Mouse (Mus musculus) forebrain, postnatal 0 days (tissue): ENCODE results near the gene Angel2. TPM values are rescaled to one million over a fixed set of nuclear protein-coding genes. Genes with fewer than 3 reads are reported as not detected.

Experiments
- ATAC-seq: fragments of 200-750 bp; cut with Nextera tagmentation; 2 replicates; pipeline ENCODE4 v1.8.0; 2017; ENCODE audit warnings: mild to moderate bottlenecking, moderate library complexity
- DNase-seq: peaks from one replicate; pipeline ENCODE4 v3.0.0-alpha.2; 2015
- H3K27ac ChIP-seq: fragments of 300-500 bp; sonication (generic); 2 replicates; pipeline ENCODE4 v1.5.1; 2014; ENCODE audit warnings: low read depth, mild to moderate bottlenecking, antibody characterized with exemption, low read length, moderate library complexity, mixed read lengths
- H3K27me3 ChIP-seq: fragments of 300-500 bp; sonication (generic); 2 replicates; pipeline ENCODE4 v1.6.1; 2014; ENCODE audit warnings: mild to moderate bottlenecking, low read length, mixed read lengths; ENCODE audit not compliant: insufficient read depth
- H3K36me3 ChIP-seq: fragments of 300-500 bp; sonication (generic); 2 replicates; pipeline ENCODE4 v1.6.1; 2014; ENCODE audit warnings: mild to moderate bottlenecking, moderate library complexity; ENCODE audit not compliant: insufficient read depth
- H3K4me1 ChIP-seq: fragments of 300-500 bp; sonication (generic); 2 replicates; pipeline ENCODE4 v1.6.1; 2014; ENCODE audit warnings: antibody characterized with exemption; ENCODE audit not compliant: insufficient read depth
- H3K4me2 ChIP-seq: fragments of 300-500 bp; sonication (generic); 2 replicates; pipeline ENCODE4 v1.6.1; 2014; ENCODE audit warnings: low read depth, mild to moderate bottlenecking, moderate library complexity
- H3K4me3 ChIP-seq: fragments of 300-500 bp; sonication (generic); 2 replicates; pipeline ENCODE4 v1.5.1; 2014; ENCODE audit warnings: low read depth, low read length, mixed read lengths
- H3K9ac ChIP-seq: fragments of 300-500 bp; sonication (generic); 2 replicates; pipeline ENCODE4 v1.6.1; 2014; ENCODE audit warnings: mild to moderate bottlenecking
- H3K9me3 ChIP-seq: fragments of 300-500 bp; sonication (generic); 2 replicates; pipeline ENCODE4 v1.6.1; 2016; ENCODE audit warnings: low read length
- CTCF ChIP-seq: sonication (generic); IDR thresholded peaks from 2 replicates; pipeline ENCODE4 v1.5.1; 2016; ENCODE audit warnings: antibody characterized with exemption, control low read depth, low read depth
- WGBS: fragments of 180-500 bp; shearing (Covaris S2); extraction: QIAGEN DNeasy Blood & Tissue Kit; methylation state at CpG from one replicate; pipeline ENCODE4 v1.1.7; 2014; 5-methylcytosine and 5-hydroxymethylcytosine counted together
- polyA plus RNA-seq: library from polyadenylated mRNA; unstranded; fragments of >200 nt; fragmentation: Nextera tagmentation; extraction: Ambion mirVana; gene quantifications from 2 replicates; pipeline ENCODE4 v1.2.1, GENCODE M21; 2015
- total RNA-seq: library from RNA; depleted of rRNA; stranded (reverse); fragments of >200 nt; gene quantifications from 2 replicates; pipeline ENCODE4 v1.2.3, GENCODE M21; 2014

Angel2 gene
- total and polyA plus RNA-seq, 2 experiments from 2014 or later = 47.7 to 49.1 TPM

DNA sequence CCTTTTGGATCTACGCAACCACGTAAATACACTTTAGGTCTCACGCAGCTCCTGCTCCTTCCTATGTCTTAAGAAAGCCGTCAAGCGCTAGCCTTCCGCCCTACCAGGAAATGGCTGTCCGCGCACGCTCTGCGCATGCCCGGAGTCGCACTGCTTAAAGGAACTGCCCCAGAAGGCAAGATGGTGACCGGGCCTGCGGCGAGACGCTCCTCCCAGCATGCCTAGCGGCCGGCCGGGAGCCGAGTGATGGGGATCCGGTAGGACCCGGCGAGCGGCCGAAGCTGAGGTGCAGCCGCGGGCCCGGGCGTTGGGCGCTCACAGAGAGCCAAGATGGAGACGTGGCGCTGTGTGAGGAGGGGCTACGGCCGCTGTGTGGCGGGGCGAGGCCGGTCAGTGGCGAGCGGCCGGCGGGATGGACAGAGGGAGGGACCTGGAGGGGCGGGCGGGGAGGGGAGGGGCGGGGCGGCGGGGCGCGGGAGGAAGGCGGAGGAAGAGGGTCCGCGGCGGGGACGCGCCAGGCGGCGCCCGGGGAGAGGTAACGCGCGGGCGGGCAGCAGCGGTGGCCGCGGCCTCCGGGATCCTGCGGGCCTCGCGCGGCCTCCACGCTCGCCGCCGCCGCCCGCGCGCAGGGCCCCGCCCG is 3.6 kb downstream of the Angel2 start:
- WGBS = 2% methylated on average over 54 of the region's 79 CpGs
- Histone ChIP-seq H3K27me3 (no peaks in the 10 kb centered on the region), H3K4me1 (0 out of 2 replicates have a peak, but pooled peaks cover 4% of the 10 kb centered on the region), H3K27ac (peak overlapping the region; percentile 99), H3K36me3 (0 out of 2 replicates have a peak, but pooled peaks cover 7% of the 10 kb centered on the region), H3K9ac (peak overlapping the region; percentile 91), H3K4me2 (peak overlapping the region; percentile 76), H3K4me3 (peak overlapping the region; percentile 76), H3K9me3 (no peaks in the 10 kb centered on the region)
- ATAC-seq = peak; percentile 97
- peak; percentile 98 for DNase-seq
- no peak for TF ChIP-seq CTCF

DNA sequence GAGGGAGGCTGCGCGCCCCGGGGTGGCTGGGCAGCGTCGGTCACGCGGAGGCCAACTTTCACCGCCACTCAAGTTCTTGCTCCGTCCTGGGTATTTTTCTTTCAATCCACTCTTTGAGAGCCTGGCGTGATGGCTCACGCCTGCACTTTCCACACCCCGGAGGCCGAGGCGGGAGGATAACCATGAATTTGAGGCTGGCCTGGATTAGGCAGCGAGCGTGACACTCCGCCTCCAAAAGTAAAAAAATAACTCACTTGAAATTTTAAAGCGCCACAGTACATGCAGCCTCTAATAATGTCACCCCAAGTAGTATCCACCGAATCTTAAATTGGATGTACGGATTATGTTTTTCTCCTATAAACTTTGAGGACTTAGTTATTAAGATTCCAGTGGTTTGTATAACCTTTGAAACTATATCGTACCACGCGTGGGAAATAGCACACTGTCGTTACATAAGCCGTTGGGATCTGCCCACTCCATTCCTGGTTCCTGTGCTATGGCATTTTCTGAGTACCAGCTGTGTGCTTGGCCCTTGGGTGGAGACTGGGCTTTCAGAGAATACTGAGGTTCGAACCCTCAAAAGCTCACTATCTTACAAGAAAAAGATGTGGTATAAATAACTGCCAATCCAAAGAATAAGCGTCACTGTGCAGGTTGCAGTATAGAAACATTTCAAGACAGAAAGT is 4.2 kb downstream of the Angel2 start:
- TF ChIP-seq CTCF = no peak
- Histone ChIP-seq H3K27me3 (no peaks in the 10 kb centered on the region), H3K4me2 (peak overlapping the region; percentile 76), H3K9me3 (no peaks in the 10 kb centered on the region), H3K27ac (peak overlapping the region; percentile 99), H3K36me3 (peaks cover 13% of the 10 kb centered on the region), H3K9ac (peak overlapping the region; percentile 91), H3K4me1 (0 out of 2 replicates have a peak, but pooled peaks cover 4% of the 10 kb centered on the region), H3K4me3 (peak overlapping the region; percentile 76)
- peak; percentile 30; the same call in 1 of the 2 replicates for ATAC-seq
- peak; percentile 51 for DNase-seq
- whole genome bisulfite sequencing = 5% methylated on average over 26 of the region's 27 CpGs

DNA sequence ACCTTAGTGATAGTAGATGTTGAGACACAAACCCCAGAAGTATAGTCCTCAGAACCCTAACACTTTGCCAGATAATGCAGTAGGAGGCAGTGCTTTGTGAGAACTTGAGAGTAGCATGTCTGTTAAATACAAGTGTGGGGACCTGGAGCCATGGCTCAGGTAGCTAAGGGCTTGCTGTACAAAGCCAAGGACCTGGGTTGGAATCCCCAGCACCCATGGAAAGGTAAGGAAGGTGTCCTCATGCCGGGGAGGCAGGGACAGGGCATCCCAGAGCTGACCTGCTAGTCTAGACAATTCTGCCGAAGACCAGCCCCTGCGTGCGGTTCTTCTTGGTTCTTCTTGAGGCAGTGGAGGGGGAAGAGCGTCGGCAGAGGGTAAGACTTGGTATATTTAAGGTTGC is 5.3 kb downstream of the Angel2 start:
- no peak for TF ChIP-seq CTCF
- Histone ChIP-seq H3K4me2 (no peak overlapping the region), H3K4me1 (0 out of 2 replicates have a peak, but pooled peaks cover 4% of the 10 kb centered on the region), H3K36me3 (peaks cover 23% of the 10 kb centered on the region), H3K4me3 (no peak overlapping the region), H3K27me3 (no peaks in the 10 kb centered on the region), H3K27ac (no peak overlapping the region), H3K9ac (no peak overlapping the region), H3K9me3 (no peaks in the 10 kb centered on the region)
- ATAC-seq (no peak), DNase-seq (no peak)
- WGBS = 86% methylated on average over 6 of the region's 6 CpGs

DNA sequence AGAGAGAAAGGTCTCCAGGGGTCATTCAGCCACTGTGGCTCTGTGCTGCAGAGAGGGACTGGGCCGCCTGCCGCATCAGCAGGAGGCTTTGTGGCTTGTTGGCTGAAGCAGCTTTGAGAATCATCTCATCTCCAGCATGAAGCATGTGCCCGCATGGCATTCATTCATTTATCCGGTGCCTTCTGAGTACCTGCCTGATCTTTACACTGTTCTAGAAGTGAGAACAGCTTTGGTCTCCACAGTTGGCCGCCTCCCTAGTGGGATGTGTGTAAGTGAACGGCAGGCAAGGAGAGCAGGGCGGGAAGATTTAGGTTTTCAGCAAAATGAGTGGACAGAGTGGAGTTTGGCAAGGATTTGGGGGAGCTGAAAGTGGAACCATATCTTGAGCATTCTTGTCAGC is 14.9 kb downstream of the Angel2 start:
- Histone ChIP-seq H3K4me3 (no peak overlapping the region), H3K9me3 (no peaks in the 10 kb centered on the region), H3K4me1 (no peaks in the 10 kb centered on the region), H3K27ac (no peak overlapping the region), H3K4me2 (no peak overlapping the region), H3K9ac (no peak overlapping the region), H3K36me3 (peaks cover 75% of the 10 kb centered on the region), H3K27me3 (no peaks in the 10 kb centered on the region)
- WGBS = 91% methylated on average over 7 of the region's 7 CpGs
- no peak for ATAC-seq
- TF ChIP-seq CTCF = no peak
- no peak for DNase-seq

DNA sequence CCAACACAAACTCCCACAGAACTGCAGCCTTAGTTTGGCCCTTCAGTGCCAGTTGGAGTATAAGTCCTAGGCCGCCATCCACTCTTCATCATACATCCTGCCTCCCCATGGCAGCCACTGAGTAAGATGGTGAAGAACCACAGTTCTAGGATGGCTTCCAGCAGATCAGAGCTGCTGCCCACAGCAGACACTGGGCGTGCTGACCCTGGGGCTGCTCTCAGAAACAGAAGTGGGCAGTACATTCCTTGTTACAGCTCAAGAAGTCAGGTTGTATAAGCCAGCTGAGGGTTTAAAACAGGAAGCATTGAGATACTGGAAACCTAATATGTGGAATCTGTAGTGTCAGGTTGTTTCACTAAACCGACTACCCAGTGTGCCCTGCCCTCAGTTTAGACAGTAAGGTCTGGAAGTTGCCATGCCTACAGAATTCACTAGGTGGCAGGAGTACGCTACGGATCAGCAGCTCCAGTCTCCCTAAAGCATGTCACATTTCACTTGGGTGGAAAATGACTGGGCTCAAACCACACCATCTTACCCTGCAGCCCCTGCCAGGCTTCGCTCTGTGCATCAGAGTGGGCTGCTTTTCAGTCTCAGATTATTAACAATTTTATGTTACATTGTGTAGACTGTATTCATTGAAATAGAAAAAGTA is 19.3 kb downstream of the Angel2 start:
- 49% methylated on average over 6 of the region's 6 CpGs for WGBS
- H3K27me3 ChIP-seq = no peaks in the 10 kb centered on the region
- H3K27ac ChIP-seq = no peak overlapping the region
- DNase-seq = peak; percentile 83
- ATAC-seq = peak; percentile 95
- no peak overlapping the region for H3K9ac ChIP-seq
- no peak overlapping the region for H3K4me2 ChIP-seq
- H3K4me1 ChIP-seq = no peaks in the 10 kb centered on the region
- no peaks in the 10 kb centered on the region for H3K9me3 ChIP-seq
- peaks cover 90% of the 10 kb centered on the region for H3K36me3 ChIP-seq
- no peak overlapping the region for H3K4me3 ChIP-seq
- TF ChIP-seq CTCF = peak; percentile 89

DNA sequence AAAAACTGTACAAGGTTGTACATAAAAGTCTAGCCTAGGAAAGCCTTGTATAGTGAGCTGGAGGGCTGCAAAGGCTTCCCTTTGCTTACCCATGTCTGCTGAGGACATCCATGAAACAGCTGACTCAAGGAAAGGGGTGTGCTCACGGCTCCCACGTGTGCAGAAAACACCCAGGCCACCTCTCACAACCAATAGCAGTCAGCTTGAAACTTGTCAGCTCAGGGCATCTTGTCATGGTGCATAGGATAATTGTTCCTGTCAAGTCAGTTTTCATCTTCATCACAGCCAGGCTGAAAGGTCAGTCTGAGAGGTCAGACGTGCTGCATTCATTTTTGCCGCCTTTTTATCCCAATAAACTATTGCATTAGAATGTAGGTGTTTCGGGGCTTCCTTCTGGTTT is 23.1 kb downstream of the Angel2 start:
- no peak for ATAC-seq
- no peak overlapping the region for H3K4me3 ChIP-seq
- H3K27me3 ChIP-seq = no peaks in the 10 kb centered on the region
- H3K9me3 ChIP-seq = no peaks in the 10 kb centered on the region
- no peak overlapping the region for H3K27ac ChIP-seq
- no peak for DNase-seq
- TF ChIP-seq CTCF = no peak
- H3K9ac ChIP-seq = no peak overlapping the region
- no peaks in the 10 kb centered on the region for H3K4me1 ChIP-seq
- H3K4me2 ChIP-seq = no peak overlapping the region
- WGBS = 84% methylated on average over 5 of the region's 5 CpGs
- peaks cover 84% of the 10 kb centered on the region for H3K36me3 ChIP-seq

DNA sequence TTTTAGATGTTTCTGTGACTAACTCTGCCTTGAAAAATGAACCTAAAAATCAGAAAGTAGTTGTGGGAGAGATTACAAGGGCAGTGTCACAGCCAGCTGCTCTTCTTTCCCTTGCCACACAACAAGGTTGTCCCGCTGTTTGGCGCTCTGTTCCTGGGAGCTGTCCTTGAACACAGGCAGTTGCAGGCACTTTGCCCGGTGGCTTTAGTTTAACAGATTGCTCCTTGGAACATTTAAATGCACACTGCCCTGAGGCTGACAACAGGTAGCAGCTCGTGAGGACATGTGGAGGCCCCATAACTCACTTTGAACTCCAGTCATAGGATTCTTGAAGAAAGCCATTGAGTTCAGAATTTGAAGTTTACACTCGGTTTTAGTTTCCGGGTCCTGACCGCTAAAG is 23.5 kb downstream of the Angel2 start:
- DNase-seq (no peak), ATAC-seq (no peak)
- Histone ChIP-seq H3K9ac (no peak overlapping the region), H3K4me2 (no peak overlapping the region), H3K9me3 (no peaks in the 10 kb centered on the region), H3K27me3 (no peaks in the 10 kb centered on the region), H3K27ac (no peak overlapping the region), H3K4me1 (no peaks in the 10 kb centered on the region), H3K4me3 (no peak overlapping the region), H3K36me3 (peaks cover 84% of the 10 kb centered on the region)
- no peak for TF ChIP-seq CTCF
- WGBS = 86% methylated on average over 7 of the region's 7 CpGs
